In genomic region chr17:83695785-83696184, GRCm38 (mm10) we compare ENCODE assay signal across 18 mouse cellular contexts. TPM values are rescaled to one million over a fixed set of nuclear protein-coding genes. Genes with fewer than 3 reads are reported as not detected.
DNase-seq lines count a peak whose midpoint lies in the region; ATAC-seq and TF ChIP-seq lines count a peak whose summit lies in the region.
"Had no signal": no experiment of that assay in that cellular context is flagged by ENCODE, and none has a peak within 500 bp of the region (broad histone marks: within the 10 kb centered on the region; RNA-seq: fewer than 3 reads in every experiment).

No protein-coding gene starts in this region.

- H3K27ac ChIP-seq in hindbrain, embryonic 11.5 days (ENCODE audit: low read depth, low read length): no peak overlapping the region
- H3K27ac ChIP-seq: forebrain, embryonic 12.5 days; hindbrain, embryonic 14.5 days; kidney, embryonic 15.5 days; liver, embryonic 15.5 days; midbrain, embryonic 10.5 days; neural tube, embryonic 12.5 days had no signal

- peaks cover 44% of the 10 kb centered on the region for H3K4me1 ChIP-seq in G1E (ENCODE audit: insufficient read depth, low read depth, low read length)
- no peaks in the 10 kb centered on the region for H3K4me1 ChIP-seq in hindbrain, embryonic 11.5 days (replicated peaks; ENCODE audit: control insufficient read depth, insufficient read depth, low read length)
- H3K4me1 ChIP-seq: forebrain, embryonic 12.5 days; midbrain, embryonic 10.5 days; neural tube, embryonic 12.5 days had no signal

- H3K4me2 ChIP-seq in hindbrain, embryonic 11.5 days (replicated peaks; ENCODE audit: low read depth, low read length): no peak overlapping the region
- H3K4me2 ChIP-seq: forebrain, embryonic 12.5 days; heart, embryonic 12.5 days; hindbrain, embryonic 14.5 days; kidney, embryonic 15.5 days; liver, embryonic 15.5 days; neural tube, embryonic 12.5 days had no signal

- no peak for ATAC-seq in G1E (ENCODE audit: extremely low read depth, insufficient number of reproducible peaks, low FRiP score, poor library complexity, severe bottlenecking)
- no peak for ATAC-seq in hindbrain, embryonic 11.5 days (ENCODE audit: low FRiP score)

- 83% methylated on average over 2 of the region's 2 CpGs for WGBS in hindbrain, embryonic 11.5 days

- TF ChIP-seq CTCF in G1E (IDR thresholded peaks at IDR 0.05; ENCODE audit: low read depth, low read length): no peak

- H3K27me3 ChIP-seq in G1E (ENCODE audit: insufficient read depth, low read length): no peaks in the 10 kb centered on the region
- H3K27me3 ChIP-seq in hindbrain, embryonic 11.5 days (ENCODE audit: control insufficient read depth, insufficient read depth, low read length): no peaks in the 10 kb centered on the region
- H3K27me3 ChIP-seq: forebrain, embryonic 12.5 days; heart, embryonic 12.5 days; kidney, embryonic 15.5 days; liver, embryonic 15.5 days; neural tube, embryonic 12.5 days had no signal

- H3K4me3 ChIP-seq in G1E (ENCODE audit: low read depth, low read length): no peak overlapping the region
- no peak overlapping the region for H3K4me3 ChIP-seq in hindbrain, embryonic 11.5 days (ENCODE audit: low read depth, low read length)
- H3K4me3 ChIP-seq: forebrain, embryonic 12.5 days; heart, embryonic 12.5 days; kidney, embryonic 15.5 days; liver, embryonic 15.5 days; midbrain, embryonic 10.5 days; neural tube, embryonic 12.5 days had no signal

- no peaks in the 10 kb centered on the region for H3K36me3 ChIP-seq in G1E (replicated peaks)
- H3K36me3 ChIP-seq in hindbrain, embryonic 11.5 days (ENCODE audit: control insufficient read depth, insufficient read depth, low read length): no peaks in the 10 kb centered on the region
- H3K36me3 ChIP-seq: forebrain, embryonic 12.5 days; heart, embryonic 12.5 days; kidney, embryonic 15.5 days; liver, embryonic 15.5 days; midbrain, embryonic 10.5 days; neural tube, embryonic 12.5 days had no signal

- peak; percentile 67 to 68 for DNase-seq in B cell, adult 2 months
- DNase-seq in G1E (ENCODE audit: low spot score) (peak; percentile 75), MN1 (ENCODE audit: low spot score) (no peak)
- DNase-seq in lung, postnatal 36 days: peak; percentile 59
- DNase-seq in spleen, postnatal 4 days (ENCODE audit: low spot score in 2 of 2): peak; percentile 48 to 75
- no peak for DNase-seq in cerebellum, postnatal 14 days
- DNase-seq in hindbrain, embryonic 11.5 days (ENCODE audit: low spot score): no peak
- DNase-seq in ovary, postnatal 14 days (ENCODE audit: low spot score): no peak
- DNase-seq: cerebellum, postnatal 10 days; gastrocnemius, postnatal 10 days; right cerebral cortex, adult 18-20 months had no signal

- H3K9me3 ChIP-seq in G1E (replicated peaks): no peaks in the 10 kb centered on the region
- H3K9me3 ChIP-seq in hindbrain, embryonic 11.5 days (ENCODE audit: control insufficient read depth, low read length): no peaks in the 10 kb centered on the region
- H3K9me3 ChIP-seq: forebrain, embryonic 12.5 days; kidney, embryonic 15.5 days; liver, embryonic 15.5 days; midbrain, embryonic 10.5 days; neural tube, embryonic 12.5 days had no signal

- H3K9ac ChIP-seq in hindbrain, embryonic 11.5 days (ENCODE audit: low read depth, low read length): no peak overlapping the region
- H3K9ac ChIP-seq: forebrain, embryonic 12.5 days; heart, embryonic 12.5 days; hindbrain, embryonic 14.5 days; kidney, embryonic 15.5 days; liver, embryonic 15.5 days; neural tube, embryonic 12.5 days had no signal

RNA-seq across cellular contexts. Expression of gene Mta3, which starts 10.2 kb away (rescaled TPM):
- total RNA-seq in G1E (2014; fragmentation: Nextera tagmentation): 169 and 179 TPM in 2 replicates
- total RNA-seq in G1E (2017): 33.7 and 35.3 TPM in 2 replicates
- polyA plus RNA-seq in G1E (2012): 114 and 126 TPM in 2 replicates
- 41.1 and 41.7 TPM in 2 replicates for polyA plus RNA-seq in hindbrain, embryonic 11.5 days (2014; fragmentation: Nextera tagmentation; extraction: Ambion mirVana)

Comparison
In these comparisons a context has a peak if more than half of its experiments do, and no peak if none do; other contexts are left out.
1. DNase-seq: peak in B cell, adult 2 months (2 of 2), G1E (single experiment), lung, postnatal 36 days (single experiment) and spleen, postnatal 4 days (2 of 2); none in cerebellum, postnatal 14 days (0 of 2), hindbrain, embryonic 11.5 days (single experiment), MN1 (single experiment) and ovary, postnatal 14 days (single experiment).